Mouse (Mus musculus) neutrophil, adult 65 days (primary cell): Measurements from ENCODE around the gene Slc25a45. TPM values are rescaled to one million over a fixed set of nuclear protein-coding genes. Genes with fewer than 3 reads are reported as not detected.

Experiments used
- total RNA-seq: library from RNA; stranded (reverse); gene quantifications from 2 replicates; pipeline ENCODE4 v1.2.4, GENCODE M21; 2023

The Slc25a45 gene
- total RNA-seq: 45.7 and 49.6 TPM in 2 replicates

DNA sequence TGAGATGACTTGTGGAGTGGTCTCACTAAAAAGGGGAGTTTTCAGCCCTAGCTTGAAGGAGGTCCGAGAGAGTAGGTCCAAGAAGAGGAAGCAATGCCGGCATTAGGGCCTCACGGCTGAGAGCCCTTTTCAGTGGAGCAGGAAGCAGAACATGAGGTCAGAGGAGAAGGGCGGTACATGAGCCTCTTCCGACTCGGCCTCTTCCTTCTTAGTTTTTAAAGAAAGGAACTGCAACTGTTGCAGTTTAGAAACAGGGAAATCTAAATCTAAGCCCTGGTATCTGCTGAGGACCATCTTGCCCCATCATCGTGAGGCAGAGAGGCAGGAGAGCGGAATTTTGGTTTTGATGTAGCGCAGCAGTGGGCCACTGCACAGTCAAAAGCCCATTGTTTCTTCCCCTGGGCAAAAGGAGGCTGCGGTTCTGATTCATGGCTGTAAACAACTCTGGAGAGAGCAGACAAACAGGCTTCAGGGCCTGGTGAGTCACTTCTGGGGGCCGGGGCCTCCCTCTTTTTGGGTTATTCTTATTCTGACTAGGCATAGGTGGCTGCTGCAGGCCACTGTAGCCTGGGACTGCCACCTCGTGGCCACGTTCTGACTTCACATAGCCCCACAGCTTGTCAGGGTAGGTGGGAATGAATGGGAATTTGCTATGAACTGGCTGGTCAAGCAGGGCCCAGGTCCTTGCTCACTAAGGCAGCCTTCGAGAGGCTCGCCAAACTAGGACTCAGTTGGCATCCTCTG is at the start of gene Slc25a45:
TSS of gene Slc25a45 (plus strand) at position 191 of the 744 bp plus-strand sequence.

DNA sequence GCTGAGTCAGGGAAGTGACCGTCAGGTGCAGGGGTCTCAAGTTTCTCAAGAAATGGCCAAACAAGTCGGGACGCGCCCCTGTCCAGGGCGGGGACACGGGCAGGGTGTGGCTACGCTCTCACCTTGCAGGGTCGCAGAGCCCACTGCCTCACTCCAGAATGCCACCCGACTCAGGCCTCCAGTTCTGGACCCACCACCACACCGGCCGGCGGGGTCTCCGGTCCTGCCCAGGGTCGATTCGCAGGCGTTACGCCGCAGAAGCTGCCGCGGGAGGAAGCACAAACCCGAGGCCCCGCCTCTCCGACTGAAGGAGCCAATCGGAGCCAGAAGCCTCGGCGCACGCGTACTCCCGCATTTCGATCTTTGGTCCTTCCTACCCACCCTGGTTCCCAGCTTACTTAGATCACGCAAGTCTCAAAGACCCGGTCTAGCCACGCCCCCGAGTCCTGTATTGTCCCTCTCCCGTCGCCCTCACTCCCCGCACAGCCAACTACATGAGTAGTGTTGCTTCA is 2.6 kb upstream of the Slc25a45 start, which contains the start of gene Frmd8:
TSS of gene Frmd8 (minus strand) at position 306 of the 512 bp plus-strand sequence.

DNA sequence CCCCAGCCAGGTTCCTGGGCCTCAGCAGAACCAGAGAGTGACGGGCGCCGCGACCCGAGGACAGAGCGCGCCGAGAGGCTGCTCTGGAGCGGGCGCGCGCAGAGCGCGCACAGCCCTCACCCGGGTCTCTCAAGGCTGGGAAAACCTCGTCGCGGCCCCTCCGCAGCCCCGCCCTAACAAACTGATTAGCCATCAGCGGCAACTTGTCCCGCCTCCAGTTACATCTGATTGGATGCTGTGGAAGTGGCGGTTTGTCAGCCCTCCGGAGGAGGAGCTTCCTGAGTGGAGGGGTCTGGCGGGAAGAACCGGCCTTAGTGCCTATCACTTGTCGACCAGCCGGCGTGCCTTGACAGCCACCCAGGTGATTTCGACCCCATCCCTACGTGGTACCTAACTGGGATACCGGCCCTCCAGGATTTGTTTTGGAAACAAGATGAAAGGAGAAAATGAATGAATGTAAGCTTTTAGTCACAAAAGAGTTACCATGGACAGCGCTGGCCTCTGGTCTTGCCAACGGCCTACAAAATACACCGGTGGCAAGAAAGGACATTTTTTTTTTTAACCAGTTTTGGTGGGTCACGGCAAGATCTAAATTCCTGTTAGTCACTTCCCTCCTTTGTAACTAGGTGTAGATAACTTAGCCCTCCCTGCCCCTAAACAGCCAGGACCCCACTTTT is 16.5 kb downstream of the Slc25a45 start, which contains the start of gene Tigd3:
TSS of gene Tigd3 (minus strand) at position 148 of the 677 bp plus-strand sequence.

DNA sequence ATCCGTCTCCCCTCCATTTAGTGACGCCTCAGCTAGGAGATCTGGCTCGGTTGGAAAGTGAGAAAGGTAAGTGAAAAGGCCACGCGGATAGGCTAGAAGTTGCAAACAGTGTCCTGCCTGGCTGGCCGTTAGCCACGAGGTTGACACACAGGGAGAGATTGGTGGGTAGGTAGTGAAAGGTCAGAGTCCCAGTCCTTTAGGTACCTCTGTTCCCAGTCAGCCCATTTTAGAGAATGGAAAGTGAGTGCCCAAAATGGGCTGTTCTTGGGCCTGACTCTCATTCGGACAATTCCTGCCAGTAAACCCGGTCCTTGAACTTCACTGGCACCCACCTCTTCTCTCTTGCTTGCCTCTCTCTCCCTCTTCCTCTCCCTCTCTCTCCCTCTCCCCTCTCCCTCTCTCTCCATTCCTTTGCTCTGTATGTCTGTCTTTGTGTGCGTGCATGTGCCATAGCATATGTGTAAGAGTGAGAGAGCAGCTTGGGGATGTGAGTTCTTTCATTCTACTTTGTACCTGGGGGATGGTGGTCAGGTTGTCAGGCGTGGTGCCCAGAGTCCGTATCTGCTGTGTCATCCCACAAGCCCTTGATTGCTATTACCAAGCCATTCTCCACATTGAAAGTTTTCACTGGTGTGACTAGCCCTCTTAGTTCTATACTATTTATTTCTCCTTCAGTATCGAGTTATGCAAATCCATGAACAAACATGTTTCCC is 35.6 kb downstream of the Slc25a45 start, which contains the start of gene Dpf2:
TSS of gene Dpf2 (minus strand) at position 4 of the 713 bp plus-strand sequence.

DNA sequence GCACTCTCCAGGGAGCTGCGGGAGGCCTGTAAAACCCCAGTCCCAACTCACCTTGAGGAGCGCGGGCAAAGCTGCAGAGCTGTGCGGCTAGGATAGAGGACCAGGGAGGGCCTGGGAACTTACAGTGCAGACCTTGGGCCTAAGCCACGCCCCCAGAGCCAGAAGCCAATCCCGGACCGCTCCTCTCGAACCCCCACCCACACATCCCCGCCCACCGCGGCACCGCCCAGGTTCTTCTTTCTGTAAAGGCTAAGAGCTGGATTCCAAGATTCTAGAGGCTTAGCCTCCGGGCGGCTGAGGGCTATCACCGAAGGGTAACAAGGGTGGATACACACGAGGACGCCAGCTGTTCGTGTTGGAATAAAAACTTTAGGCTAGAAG is 47.1 kb downstream of the Slc25a45 start, which contains the start of gene Cdc42ep2:
TSS of gene Cdc42ep2 (minus strand) at position 104 of the 381 bp plus-strand sequence.

Other genes with a start within 250 kb of the Slc25a45 start
- gene Rela, start 240.3 kb upstream of the Slc25a45 start, total RNA-seq: 91.9 and 100 TPM in 2 replicates
- gene Sipa1, start 214.1 kb upstream of the Slc25a45 start, total RNA-seq: 199 and 219 TPM in 2 replicates
- 78.5 and 101 TPM in 2 replicates for gene Map3k11, start 189.1 kb upstream of the Slc25a45 start, total RNA-seq
- 60.5 and 93.2 TPM in 2 replicates for gene Pcnx3, start 188.9 kb upstream of the Slc25a45 start, total RNA-seq
- gene Kcnk7, start 173.4 kb upstream of the Slc25a45 start, total RNA-seq: not detected in 2 replicates
- gene Ehbp1l1, start 151.5 kb upstream of the Slc25a45 start, total RNA-seq: 131 and 170 TPM in 2 replicates
- gene Fam89b, start 148.2 kb upstream of the Slc25a45 start, total RNA-seq: 46.0 and 48.4 TPM in 2 replicates
- 1.1 and 1.7 TPM in 2 replicates for gene Ltbp3, start 136.9 kb upstream of the Slc25a45 start, total RNA-seq
- gene Scyl1, start 106.4 kb upstream of the Slc25a45 start, total RNA-seq: 52.7 and 72.2 TPM in 2 replicates
- 53.4 and 72.9 TPM in 2 replicates for gene Frmd8, start 2.5 kb upstream of the Slc25a45 start, total RNA-seq
- 1.3 and 3.5 TPM in 2 replicates for gene Tigd3, start 16.3 kb downstream of the Slc25a45 start, total RNA-seq
- 99.1 and 105 TPM in 2 replicates for gene Dpf2, start 35.2 kb downstream of the Slc25a45 start, total RNA-seq
- 8.3 and 10.1 TPM in 2 replicates for gene Cdc42ep2, start 47.0 kb downstream of the Slc25a45 start, total RNA-seq
- gene Pola2, start 86.4 kb downstream of the Slc25a45 start, total RNA-seq: 24.1 and 28.7 TPM in 2 replicates
- gene Slc22a20, start 108.3 kb downstream of the Slc25a45 start, total RNA-seq: 2.7 and 3.2 TPM in 2 replicates
- 255 and 284 TPM in 2 replicates for gene Capn1, start 138.1 kb downstream of the Slc25a45 start, total RNA-seq
- gene Syvn1, start 168.8 kb downstream of the Slc25a45 start, total RNA-seq: 59.6 and 66.3 TPM in 2 replicates
- 12.9 and 14.9 TPM in 2 replicates for gene Mrpl49, start 180.0 kb downstream of the Slc25a45 start, total RNA-seq
- 1,270 and 1,374 TPM in 2 replicates for gene Fau, start 180.0 kb downstream of the Slc25a45 start, total RNA-seq
- gene Znhit2, start 183.4 kb downstream of the Slc25a45 start, total RNA-seq: 7.4 and 16.4 TPM in 2 replicates
- 5.3 and 7.3 TPM in 2 replicates for gene Tm7sf2, start 190.6 kb downstream of the Slc25a45 start, total RNA-seq
- gene Vps51, start 199.4 kb downstream of the Slc25a45 start, total RNA-seq: 64.1 and 87.5 TPM in 2 replicates
- gene Tmem262, start 202.2 kb downstream of the Slc25a45 start, total RNA-seq: not detected in 2 replicates
- not detected in 2 replicates for gene Gm28374, start 204.4 kb downstream of the Slc25a45 start, total RNA-seq
- gene Zfpl1, start 207.1 kb downstream of the Slc25a45 start, total RNA-seq: 43.5 and 45.7 TPM in 2 replicates
- 31.1 and 36.1 TPM in 2 replicates for gene Cdca5, start 207.2 kb downstream of the Slc25a45 start, total RNA-seq
- 1.8 and 2.3 TPM in 2 replicates for gene AC131692.1, start 216.6 kb downstream of the Slc25a45 start, total RNA-seq
- 0.25 and 0.66 TPM in 2 replicates for gene Naaladl1, start 228.0 kb downstream of the Slc25a45 start, total RNA-seq
- gene Sac3d1, start 240.8 kb downstream of the Slc25a45 start, total RNA-seq: 3.4 and 3.6 TPM in 2 replicates